Mouse (Mus musculus): Measurements from ENCODE around the gene Gns. TPM values are rescaled to one million over a fixed set of nuclear protein-coding genes. Genes with fewer than 3 reads are reported as not detected.

Gns gene
- polyA plus RNA-seq, 1 experiment from 2014 or later = 31.6 TPM

DNA sequence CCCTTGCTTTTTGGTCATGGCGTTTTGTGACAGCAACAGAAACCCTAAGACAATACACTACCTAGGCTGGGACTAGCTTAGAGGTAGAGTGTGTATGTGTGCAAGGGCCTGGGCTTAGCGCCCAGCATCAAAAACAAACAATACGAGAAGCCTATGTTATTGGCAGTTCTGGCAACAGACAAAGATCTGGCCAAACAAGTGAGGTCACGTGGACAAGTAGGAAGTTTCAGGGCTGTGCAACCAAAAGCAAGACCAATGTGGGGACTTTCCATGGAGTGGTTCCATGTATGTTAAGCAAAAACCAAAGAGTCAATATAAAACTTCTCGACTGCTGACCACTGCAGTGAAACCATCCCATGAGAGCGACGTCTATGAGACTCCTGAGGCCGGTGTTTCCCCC lies 80.9 kb downstream of the Gns start:
- H3K4me3 ChIP-seq (ENCODE audit: low read depth, low read length) = no peak overlapping the region
- WGBS = 80% methylated on average over 8 of the region's 8 CpGs
- DNase-seq (ENCODE audit: low spot score) (no peak), ATAC-seq (replicated peaks; ENCODE audit: low FRiP score) (no peak)
- H3K9ac ChIP-seq (ENCODE audit: low read depth, low read length) = no peak overlapping the region
- H3K36me3 ChIP-seq (ENCODE audit: control insufficient read depth, insufficient read depth, low read length) = no peaks in the 10 kb centered on the region
- H3K27me3 ChIP-seq (replicated peaks; ENCODE audit: control insufficient read depth, insufficient read depth, low read length) = no peaks in the 10 kb centered on the region
- H3K4me1 ChIP-seq (replicated peaks; ENCODE audit: control insufficient read depth, insufficient read depth, low read length) = peaks cover 7% of the 10 kb centered on the region; the same call in 1 of the 2 replicates
- H3K9me3 ChIP-seq (ENCODE audit: control insufficient read depth, low read length) = no peaks in the 10 kb centered on the region
- H3K4me2 ChIP-seq = no peak overlapping the region
- no peak overlapping the region for H3K27ac ChIP-seq (ENCODE audit: low read depth, low read length)

Other genes starting within 250 kb of the Gns start
- gene Tbc1d30, start 13.8 kb upstream of the Gns start, polyA plus RNA-seq (2014; fragmentation: Nextera tagmentation; extraction: Ambion mirVana) = 0.27 and 0.78 TPM in 2 replicates
- 14.0 and 15.4 TPM in 2 replicates for gene Rassf3, start 111.3 kb downstream of the Gns start, polyA plus RNA-seq (2014; fragmentation: Nextera tagmentation; extraction: Ambion mirVana)
- 32.0 and 32.1 TPM in 2 replicates for gene Tbk1, start 221.7 kb downstream of the Gns start, polyA plus RNA-seq (2014; fragmentation: Nextera tagmentation; extraction: Ambion mirVana)